In the genomic region with DNA sequence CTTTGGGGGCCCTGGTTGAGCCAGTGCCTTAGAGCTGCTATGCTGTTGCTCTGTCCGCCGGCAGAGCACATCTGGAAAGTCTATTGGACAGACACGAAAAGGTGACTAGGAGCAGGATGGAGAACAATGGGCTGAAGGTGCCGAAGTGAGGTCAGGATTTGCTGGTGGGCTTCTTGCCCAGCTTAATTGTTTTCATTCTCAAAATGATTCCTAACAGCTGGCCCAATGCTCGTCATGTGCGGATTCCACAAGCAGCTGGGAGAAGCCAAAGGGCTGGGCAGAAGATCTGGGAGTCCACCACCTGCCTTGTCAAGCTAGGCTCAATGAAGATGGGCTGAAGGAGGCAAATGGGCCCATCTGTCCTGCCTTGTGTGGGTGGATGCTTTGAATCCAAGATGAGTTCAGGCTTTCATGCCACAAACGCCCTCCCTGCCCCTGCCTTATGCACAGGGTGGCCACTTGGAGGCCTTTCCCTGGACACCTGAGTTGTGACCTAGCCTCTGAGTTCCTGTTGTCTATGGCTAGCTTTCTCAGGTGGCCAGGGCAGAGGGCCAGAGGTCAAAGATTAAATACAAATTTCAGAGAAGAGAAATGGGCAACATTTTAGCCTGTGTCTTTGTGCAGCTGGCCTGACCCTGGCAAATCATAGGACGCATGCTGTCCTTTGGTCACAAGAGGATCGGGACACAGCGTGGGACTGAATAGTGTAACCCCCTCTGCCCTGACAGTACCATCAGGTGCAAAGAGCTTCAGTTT, we compare ENCODE assay signal across 14 mouse cellular contexts.
DNase-seq lines count a peak whose midpoint lies in the region; ATAC-seq and TF ChIP-seq lines count a peak whose summit lies in the region.
"Had no signal": no experiment of that assay in that cellular context is flagged by ENCODE, and none has a peak within 500 bp of the region (broad histone marks: within the 10 kb centered on the region; RNA-seq: fewer than 3 reads in every experiment).

No protein-coding gene starts in this region.

- no peaks in the 10 kb centered on the region for H3K9me3 ChIP-seq in intestine, embryonic 14.5 days (ENCODE audit: control insufficient read depth, low read length)
- no peaks in the 10 kb centered on the region for H3K9me3 ChIP-seq in intestine, embryonic 16.5 days (ENCODE audit: control insufficient read depth, low read length)
- no peaks in the 10 kb centered on the region for H3K9me3 ChIP-seq in embryonic facial prominence, embryonic 12.5 days
- H3K9me3 ChIP-seq in limb, embryonic 10.5 days (replicated peaks): no peaks in the 10 kb centered on the region
- H3K9me3 ChIP-seq: hindbrain, embryonic 15.5 days had no signal

- no peak overlapping the region for H3K4me2 ChIP-seq in intestine, embryonic 14.5 days (ENCODE audit: low read length)
- no peak overlapping the region for H3K4me2 ChIP-seq in intestine, embryonic 16.5 days (ENCODE audit: low read depth, low read length)
- H3K4me2 ChIP-seq in embryonic facial prominence, embryonic 12.5 days (replicated peaks): no peak overlapping the region
- H3K4me2 ChIP-seq: hindbrain, embryonic 15.5 days had no signal

- no peak overlapping the region for H3K4me3 ChIP-seq in intestine, embryonic 14.5 days (ENCODE audit: low read depth, low read length)
- no peak overlapping the region for H3K4me3 ChIP-seq in intestine, embryonic 16.5 days (ENCODE audit: low read length)
- no peak overlapping the region for H3K4me3 ChIP-seq in embryonic facial prominence, embryonic 12.5 days
- no peak overlapping the region for H3K4me3 ChIP-seq in heart, adult 2 months
- no peak overlapping the region for H3K4me3 ChIP-seq in limb, embryonic 10.5 days
- H3K4me3 ChIP-seq: hindbrain, embryonic 15.5 days had no signal

- intact Hi-C loops in heart, adult 2 months (cut with DNase I): loop anchor here (2.0 to 5.0 kb wide), 2 partner anchors 58 to 60 kb away; no protein-coding TSS in a partner anchor

- no peaks in the 10 kb centered on the region for H3K79me2 ChIP-seq in heart, adult 2 months (replicated peaks; ENCODE audit: control insufficient read depth, insufficient read depth, low read length)

- TF ChIP-seq CTCF in heart, adult 2 months (IDR thresholded peaks at IDR 0.05): no peak

- no peak overlapping the region for H3K9ac ChIP-seq in intestine, embryonic 14.5 days (ENCODE audit: low read length)
- no peak overlapping the region for H3K9ac ChIP-seq in intestine, embryonic 16.5 days (ENCODE audit: low read depth, low read length)
- H3K9ac ChIP-seq in embryonic facial prominence, embryonic 12.5 days: no peak overlapping the region
- no peak overlapping the region for H3K9ac ChIP-seq in heart, adult 2 months (ENCODE audit: low read depth, low read length)
- H3K9ac ChIP-seq: hindbrain, embryonic 15.5 days had no signal

- no peak for TF ChIP-seq POLR2A in heart, adult 2 months (IDR thresholded peaks at IDR 0.05; ENCODE audit: insufficient read depth, low read depth, low read length)

- H3K27ac ChIP-seq in intestine, embryonic 14.5 days (ENCODE audit: low read depth): no peak overlapping the region
- no peak overlapping the region for H3K27ac ChIP-seq in intestine, embryonic 16.5 days (ENCODE audit: low read length)
- H3K27ac ChIP-seq in embryonic facial prominence, embryonic 12.5 days: peak overlapping the region; percentile 83
- H3K27ac ChIP-seq in heart, adult 2 months: peak overlapping the region; percentile 8
- peak overlapping the region; percentile 81 for H3K27ac ChIP-seq in limb, embryonic 10.5 days

- WGBS in intestine, embryonic 14.5 days: 80% methylated on average over 10 of the region's 10 CpGs
- WGBS in intestine, embryonic 16.5 days: 73% methylated on average over 10 of the region's 10 CpGs
- WGBS in embryonic facial prominence, embryonic 12.5 days: 58% methylated on average over 10 of the region's 10 CpGs
- WGBS in heart, adult 2 months: 58% methylated on average over 10 of the region's 10 CpGs
- 74% methylated on average over 10 of the region's 10 CpGs for WGBS in limb, embryonic 10.5 days

- H3K4me1 ChIP-seq in intestine, embryonic 14.5 days (replicated peaks; ENCODE audit: control insufficient read depth, insufficient read depth, low read length): no peaks in the 10 kb centered on the region
- H3K4me1 ChIP-seq in intestine, embryonic 16.5 days (ENCODE audit: control insufficient read depth, insufficient read depth, low read length): peaks cover 3% of the 10 kb centered on the region; the same call in 1 of the 2 replicates
- peaks cover 34% of the 10 kb centered on the region for H3K4me1 ChIP-seq in embryonic facial prominence, embryonic 12.5 days
- peaks cover 21% of the 10 kb centered on the region for H3K4me1 ChIP-seq in heart, adult 2 months (ENCODE audit: control insufficient read depth, insufficient read depth, low read length)
- H3K4me1 ChIP-seq in limb, embryonic 10.5 days: peaks cover 53% of the 10 kb centered on the region

- ATAC-seq in intestine, embryonic 14.5 days (replicated peaks; ENCODE audit: low FRiP score, low TSS enrichment, low read depth): no peak
- ATAC-seq in intestine, embryonic 16.5 days: no peak
- ATAC-seq in embryonic facial prominence, embryonic 12.5 days (ENCODE audit: insufficient number of reproducible peaks, insufficient read depth, low FRiP score, low TSS enrichment): no peak
- no peak for ATAC-seq in activated CD4-positive, CD25-positive, alpha-beta regulatory T cell, adult 4 months
- ATAC-seq in megakaryocyte, adult 5-6 weeks (ENCODE audit: poor library complexity, severe bottlenecking): no peak

- no peaks in the 10 kb centered on the region for H3K27me3 ChIP-seq in intestine, embryonic 14.5 days (replicated peaks; ENCODE audit: control insufficient read depth, insufficient read depth, low read length)
- no peaks in the 10 kb centered on the region for H3K27me3 ChIP-seq in intestine, embryonic 16.5 days (replicated peaks; ENCODE audit: control insufficient read depth, insufficient read depth, low read length)
- no peaks in the 10 kb centered on the region for H3K27me3 ChIP-seq in embryonic facial prominence, embryonic 12.5 days
- H3K27me3 ChIP-seq in heart, adult 2 months (ENCODE audit: control insufficient read depth, insufficient read depth, low read length): no peaks in the 10 kb centered on the region
- H3K27me3 ChIP-seq in limb, embryonic 10.5 days (ENCODE audit: low read depth, poor library complexity, severe bottlenecking): no peaks in the 10 kb centered on the region
- H3K27me3 ChIP-seq: hindbrain, embryonic 15.5 days had no signal

- H3K36me3 ChIP-seq in intestine, embryonic 14.5 days (ENCODE audit: control insufficient read depth, insufficient read depth, low read length): no peaks in the 10 kb centered on the region
- no peaks in the 10 kb centered on the region for H3K36me3 ChIP-seq in intestine, embryonic 16.5 days (ENCODE audit: control insufficient read depth, insufficient read depth, low read length)
- no peaks in the 10 kb centered on the region for H3K36me3 ChIP-seq in embryonic facial prominence, embryonic 12.5 days
- H3K36me3 ChIP-seq in heart, adult 2 months (ENCODE audit: control insufficient read depth, insufficient read depth, low read length): peaks cover 2% of the 10 kb centered on the region; the same call in 1 of the 2 replicates
- H3K36me3 ChIP-seq in limb, embryonic 10.5 days: no peaks in the 10 kb centered on the region
- H3K36me3 ChIP-seq: hindbrain, embryonic 15.5 days had no signal

- 0 out of 2 replicates have a peak, but pooled peaks have one; percentile 37 for TF ChIP-seq EP300 in heart, adult 2 months (IDR thresholded peaks at IDR 0.05; ENCODE audit: insufficient read depth, low read depth, low read length)

- DNase-seq in intestine, embryonic 14.5 days (ENCODE audit: low spot score): peak; percentile 52
- peak; percentile 27 to 51 for DNase-seq in heart, adult 2 months
- no peak for DNase-seq in limb, embryonic 10.5 days (ENCODE audit: low spot score)
- DNase-seq in liver: no peak
- DNase-seq: cerebellum, adult 11 months; embryo, embryonic 11 days; kidney, postnatal 25 days; right cerebral cortex, postnatal 25 days; thymus, postnatal 25 days had no signal

Comparison
In these comparisons a context has a peak if more than half of its experiments do, and no peak if none do; other contexts are left out.
1. DNase-seq: peak in intestine, embryonic 14.5 days (single experiment) and heart, adult 2 months (2 of 2); none in limb, embryonic 10.5 days (single experiment) and liver (single experiment).
2. H3K27ac ChIP-seq: peak in embryonic facial prominence, embryonic 12.5 days (single experiment), heart, adult 2 months (single experiment) and limb, embryonic 10.5 days (single experiment); none in intestine, embryonic 14.5 days (single experiment) and intestine, embryonic 16.5 days (single experiment).